Mouse (Mus musculus): ENCODE data around the gene Pax2.

GRCm38 (mm10) chr19:44812666-44813429, 57.0 kb downstream of the Pax2 start:
- TF ChIP-seq CTCF (IDR thresholded peaks at IDR 0.05; ENCODE audit: low read depth) (no peak), EP300 (IDR thresholded peaks at IDR 0.05; ENCODE audit: low read depth) (no peak)
